Mouse (Mus musculus) stomach, embryonic 15.5 days (tissue): ENCODE results near the gene Tax1bp1. TPM values are rescaled to one million over a fixed set of nuclear protein-coding genes. Genes with fewer than 3 reads are reported as not detected.

ENCODE experiments used
- ATAC-seq: fragments of 200-750 bp; cut with Nextera tagmentation; 2 replicates; pipeline ENCODE4 v1.8.0; 2017; ENCODE audit warnings: low read depth, moderate number of reproducible peaks, moderate TSS enrichment; ENCODE audit not compliant: insufficient read depth, low FRiP score
- H3K27ac ChIP-seq: fragments of 300-500 bp; sonication (generic); 2 replicates; pipeline ENCODE4 v1.5.1; 2015; ENCODE audit warnings: mild to moderate bottlenecking, inconsistent platforms
- H3K27me3 ChIP-seq: fragments of 300-500 bp; sonication (generic); replicated peaks from 2 replicates; pipeline ENCODE4 v1.6.1; 2015; ENCODE audit warnings: inconsistent platforms
- H3K36me3 ChIP-seq: fragments of 300-500 bp; sonication (generic); 2 replicates; pipeline ENCODE4 v1.6.1; 2015; ENCODE audit warnings: inconsistent platforms
- H3K4me1 ChIP-seq: fragments of 300-500 bp; sonication (generic); 2 replicates; pipeline ENCODE4 v1.6.1; 2015; ENCODE audit warnings: inconsistent platforms
- H3K4me2 ChIP-seq: fragments of 300-500 bp; sonication (generic); 2 replicates; pipeline ENCODE4 v1.6.1; 2015; ENCODE audit warnings: mild to moderate bottlenecking, inconsistent platforms
- H3K4me3 ChIP-seq: fragments of 300-500 bp; sonication (generic); replicated peaks from 2 replicates; pipeline ENCODE4 v1.5.1; 2015; ENCODE audit warnings: inconsistent platforms
- H3K9ac ChIP-seq: fragments of 300-500 bp; sonication (generic); 2 replicates; pipeline ENCODE4 v1.6.1; 2015; ENCODE audit warnings: inconsistent platforms
- H3K9me3 ChIP-seq: fragments of 300-500 bp; sonication (generic); 2 replicates; pipeline ENCODE4 v1.6.1; 2016; ENCODE audit warnings: inconsistent platforms
- WGBS: fragments of 180-500 bp; shearing (Covaris S2); methylation state at CpG from one replicate; pipeline ENCODE4 v1.1.7; 2015; 5-methylcytosine and 5-hydroxymethylcytosine counted together
- polyA plus RNA-seq: library from polyadenylated mRNA; unstranded; fragments of >200 nt; fragmentation: Nextera tagmentation; extraction: Ambion mirVana; gene quantifications from 2 replicates; pipeline ENCODE4 v1.2.1, GENCODE M21; 2015

The Tax1bp1 gene
- polyA plus RNA-seq, 1 experiment from 2014 or later, result 139 TPM

DNA sequence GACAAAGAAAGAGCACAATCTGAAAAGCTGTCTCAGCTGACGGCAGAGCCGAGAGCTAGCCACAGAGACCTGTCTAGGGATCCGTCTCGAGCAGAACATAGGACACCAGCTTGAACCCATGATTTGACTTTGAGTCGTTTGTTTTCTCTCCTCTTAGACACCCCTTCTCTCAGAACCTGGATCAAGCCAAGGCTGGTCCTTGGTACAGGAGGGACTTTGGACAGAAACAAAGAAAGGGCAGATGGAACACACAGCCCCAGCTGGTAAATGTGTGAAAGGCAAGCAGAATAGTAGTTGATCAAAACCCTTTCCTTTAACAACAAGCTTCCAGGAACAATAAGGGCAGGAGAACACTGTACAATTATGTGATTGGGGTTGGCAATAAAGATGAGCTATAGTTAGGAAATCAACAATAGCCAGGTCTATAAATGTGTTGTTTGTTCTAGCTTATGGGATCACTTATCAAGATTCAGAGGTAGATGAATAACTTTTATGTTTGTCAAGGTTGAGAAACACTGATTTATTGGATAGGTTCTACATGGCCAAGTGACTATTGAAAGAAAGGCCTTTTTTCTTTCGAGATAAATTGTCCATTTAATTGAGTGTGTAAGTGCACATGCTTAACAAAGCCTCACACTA is 31.6 kb upstream of the Tax1bp1 start:
- H3K4me2 ChIP-seq, result no peak overlapping the region
- no peaks in the 10 kb centered on the region for H3K27me3 ChIP-seq
- no peak overlapping the region for H3K4me3 ChIP-seq
- no peaks in the 10 kb centered on the region for H3K9me3 ChIP-seq
- no peaks in the 10 kb centered on the region for H3K4me1 ChIP-seq
- no peaks in the 10 kb centered on the region for H3K36me3 ChIP-seq
- no peak for ATAC-seq
- WGBS, result 73% methylated on average over 6 of the region's 6 CpGs
- no peak overlapping the region for H3K27ac ChIP-seq
- no peak overlapping the region for H3K9ac ChIP-seq

DNA sequence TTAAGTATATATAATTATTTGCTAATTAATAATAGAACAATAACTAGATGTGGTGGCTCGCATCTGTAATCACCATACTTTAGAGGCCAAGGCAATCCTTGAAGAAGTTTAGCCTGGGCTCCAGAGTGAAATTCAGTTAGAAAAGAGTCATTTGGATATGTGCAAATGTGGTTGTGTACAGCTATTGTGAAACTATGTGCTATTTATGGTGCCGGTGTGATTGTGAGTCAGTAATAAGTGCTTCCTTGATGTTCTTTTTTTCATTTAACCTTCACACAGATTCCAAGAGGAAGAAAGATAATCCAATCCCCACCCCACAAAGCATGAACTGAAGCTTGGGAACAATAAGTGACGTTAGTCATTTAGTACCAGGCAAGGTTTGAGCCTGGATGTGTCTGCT is 30.9 kb upstream of the Tax1bp1 start:
- Histone ChIP-seq H3K4me2 (no peak overlapping the region), H3K9me3 (no peaks in the 10 kb centered on the region), H3K27ac (no peak overlapping the region), H3K27me3 (no peaks in the 10 kb centered on the region), H3K9ac (no peak overlapping the region), H3K4me3 (no peak overlapping the region), H3K36me3 (no peaks in the 10 kb centered on the region), H3K4me1 (no peaks in the 10 kb centered on the region)
- no peak for ATAC-seq
- WGBS, result 85% methylated on average over 3 of the region's 3 CpGs

DNA sequence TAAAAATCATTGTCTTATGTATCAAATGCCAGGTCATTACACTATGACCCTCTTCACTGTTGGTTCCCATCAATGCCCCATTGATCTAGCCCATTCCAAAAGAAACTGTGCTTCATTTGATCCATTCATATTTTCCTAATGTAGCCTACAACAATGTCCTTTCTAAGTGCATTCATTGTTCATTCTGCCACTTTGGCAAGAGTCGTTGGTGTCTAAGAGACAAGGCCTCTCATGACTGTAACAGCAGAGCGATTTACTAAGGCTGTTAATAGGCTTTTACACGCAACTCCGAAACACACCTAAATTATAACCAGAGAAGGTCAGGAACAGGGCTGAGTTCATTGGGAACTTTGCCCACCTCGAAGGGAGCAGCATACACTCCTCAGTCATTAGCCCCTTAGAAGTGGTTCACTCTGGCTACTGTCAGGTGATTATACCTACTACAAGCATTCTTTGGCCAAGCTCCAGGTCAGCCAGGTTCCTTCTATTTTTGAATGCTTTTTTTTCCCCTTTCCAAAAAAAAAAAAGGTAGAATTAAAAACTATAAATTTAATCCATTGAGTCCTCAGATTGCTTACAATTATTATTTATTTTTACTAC is 26.5 kb upstream of the Tax1bp1 start:
- no peak for ATAC-seq
- Histone ChIP-seq H3K4me2 (no peak overlapping the region), H3K4me1 (no peaks in the 10 kb centered on the region), H3K27ac (no peak overlapping the region), H3K9ac (no peak overlapping the region), H3K9me3 (no peaks in the 10 kb centered on the region), H3K27me3 (no peaks in the 10 kb centered on the region), H3K4me3 (no peak overlapping the region), H3K36me3 (no peaks in the 10 kb centered on the region)
- 68% methylated on average over 5 of the region's 5 CpGs for WGBS

DNA sequence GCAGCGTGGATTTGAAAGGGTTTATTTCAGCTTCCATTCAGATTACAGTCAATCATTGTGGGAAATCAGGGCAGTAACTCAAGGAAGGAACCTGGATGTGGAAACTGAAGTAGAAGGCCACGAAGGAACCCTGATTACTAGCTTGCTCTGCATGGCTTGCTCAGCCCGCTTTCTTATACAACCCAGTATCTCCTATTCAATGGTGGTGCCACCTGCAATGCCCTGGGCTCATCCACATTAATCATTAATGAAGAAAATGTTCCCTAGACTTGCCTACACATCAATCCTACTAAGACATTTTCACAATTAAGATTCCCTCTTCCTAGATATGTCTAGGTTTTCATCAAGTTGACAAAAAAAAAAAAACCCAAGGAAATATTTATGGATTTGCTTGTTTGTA is 23.2 kb upstream of the Tax1bp1 start:
- H3K36me3 ChIP-seq, result no peaks in the 10 kb centered on the region
- H3K4me3 ChIP-seq, result no peak overlapping the region
- no peak overlapping the region for H3K4me2 ChIP-seq
- no peak for ATAC-seq
- no peaks in the 10 kb centered on the region for H3K9me3 ChIP-seq
- WGBS, result 80% methylated on average over 3 of the region's 3 CpGs
- H3K27ac ChIP-seq, result no peak overlapping the region
- H3K9ac ChIP-seq, result no peak overlapping the region
- H3K27me3 ChIP-seq, result no peaks in the 10 kb centered on the region
- no peaks in the 10 kb centered on the region for H3K4me1 ChIP-seq

DNA sequence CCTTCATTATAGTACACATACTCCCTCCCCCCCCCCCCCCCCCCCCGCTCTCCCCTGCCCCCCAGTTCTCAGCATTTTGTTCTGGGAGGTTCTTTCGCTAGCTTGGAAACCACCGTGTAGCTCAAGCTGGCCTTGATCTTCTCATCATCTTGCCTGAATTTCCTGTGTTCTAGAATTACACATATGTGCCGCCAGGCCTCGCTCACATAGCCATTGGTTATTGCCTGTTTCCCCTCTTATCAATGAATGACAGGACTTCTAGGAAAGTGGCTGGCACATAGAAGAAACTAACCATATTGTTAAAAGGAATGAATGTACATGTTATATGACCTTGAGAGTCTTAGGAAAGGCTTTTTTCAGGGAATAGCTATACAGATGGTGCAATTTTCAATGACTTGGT is 21.7 kb upstream of the Tax1bp1 start:
- Histone ChIP-seq H3K4me1 (no peaks in the 10 kb centered on the region), H3K9ac (no peak overlapping the region), H3K9me3 (no peaks in the 10 kb centered on the region), H3K4me2 (no peak overlapping the region), H3K36me3 (no peaks in the 10 kb centered on the region), H3K4me3 (no peak overlapping the region), H3K27ac (no peak overlapping the region), H3K27me3 (no peaks in the 10 kb centered on the region)
- ATAC-seq, result no peak
- 81% methylated on average over 4 of the region's 5 CpGs for WGBS

DNA sequence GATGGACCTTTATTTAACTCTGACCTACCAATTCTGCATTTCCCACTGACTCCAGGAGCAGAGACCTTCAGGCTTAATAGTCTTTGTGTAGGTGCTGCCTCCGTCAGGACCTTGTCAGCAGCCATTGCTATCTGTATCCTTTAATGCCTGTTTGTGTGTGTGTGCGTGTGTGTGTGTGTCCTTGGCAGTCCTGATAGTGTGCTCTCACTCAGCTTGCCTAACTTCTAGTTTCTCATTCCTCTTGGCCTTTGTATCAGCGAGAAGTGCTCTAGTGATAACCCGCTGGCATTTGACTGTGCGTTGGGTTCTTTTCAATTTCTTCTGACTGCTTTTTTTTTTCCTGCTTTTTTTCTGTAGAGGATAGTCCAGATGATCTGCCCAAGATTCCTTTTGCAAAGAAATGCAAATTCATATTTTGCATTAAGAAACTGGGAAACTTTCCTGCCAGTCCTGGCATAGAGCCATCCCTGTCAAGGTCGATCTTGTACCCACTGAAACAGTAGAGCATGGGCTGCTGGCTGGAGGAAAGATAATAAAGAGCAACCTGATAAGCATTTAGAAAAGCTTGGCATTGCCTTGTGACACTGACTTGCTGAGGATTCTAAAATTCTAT is 21.0 kb upstream of the Tax1bp1 start:
- Histone ChIP-seq H3K27me3 (no peaks in the 10 kb centered on the region), H3K4me2 (no peak overlapping the region), H3K9me3 (no peaks in the 10 kb centered on the region), H3K4me3 (no peak overlapping the region), H3K9ac (no peak overlapping the region), H3K27ac (no peak overlapping the region), H3K4me1 (no peaks in the 10 kb centered on the region), H3K36me3 (no peaks in the 10 kb centered on the region)
- WGBS, result 82% methylated on average over 6 of the region's 6 CpGs
- no peak for ATAC-seq

DNA sequence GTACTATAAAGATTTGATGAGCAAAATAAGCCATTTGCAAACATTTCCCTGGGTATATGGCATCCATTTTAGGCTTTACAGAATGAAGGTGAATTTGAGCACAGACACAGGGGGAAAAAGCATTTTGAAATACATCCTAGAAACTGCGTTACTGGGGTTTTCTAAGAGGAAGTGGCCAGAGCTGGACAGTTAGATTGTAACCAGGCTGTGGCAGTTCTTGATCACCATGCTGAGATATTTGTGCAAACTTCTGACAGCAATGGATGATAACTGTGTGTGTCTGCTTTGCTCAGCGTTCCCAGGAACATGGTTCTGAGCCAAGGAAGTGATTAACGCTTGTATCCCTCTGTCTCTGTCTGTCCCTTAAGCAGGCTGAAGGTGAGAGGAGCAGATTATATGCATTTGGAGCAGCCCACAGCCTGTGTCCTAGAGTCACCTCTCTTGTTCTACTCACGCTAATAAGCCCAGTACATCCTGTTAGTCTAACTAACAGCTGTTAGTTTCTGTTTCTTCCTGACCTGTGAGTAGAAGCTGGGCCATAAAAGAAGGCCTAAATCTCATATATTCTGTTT is 15.5 kb upstream of the Tax1bp1 start:
- Histone ChIP-seq H3K4me2 (no peak overlapping the region), H3K27me3 (no peaks in the 10 kb centered on the region), H3K9ac (no peak overlapping the region), H3K36me3 (no peaks in the 10 kb centered on the region), H3K4me1 (no peaks in the 10 kb centered on the region), H3K9me3 (no peaks in the 10 kb centered on the region), H3K27ac (no peak overlapping the region), H3K4me3 (no peak overlapping the region)
- ATAC-seq, result no peak
- 36% methylated on average over 4 of the region's 4 CpGs for WGBS

DNA sequence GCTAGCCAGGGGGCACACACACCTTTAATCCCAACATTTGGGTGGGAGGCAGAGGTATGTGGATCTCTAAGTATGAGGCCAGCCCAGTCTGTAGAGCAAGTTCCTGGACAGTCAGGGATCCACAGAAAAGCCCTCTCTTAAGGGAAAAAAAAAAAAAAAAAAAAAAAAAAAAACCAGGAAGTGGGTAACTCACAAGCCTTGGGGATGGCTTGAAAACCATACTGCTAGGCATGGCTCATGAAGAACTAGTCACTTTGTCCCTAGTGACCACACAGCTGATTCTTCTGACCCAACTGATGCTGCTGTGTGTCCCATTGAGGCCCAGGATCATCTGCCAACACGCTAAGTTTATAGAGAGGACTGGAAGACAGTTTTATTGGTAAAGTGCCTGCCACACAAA is 14.5 kb upstream of the Tax1bp1 start:
- Histone ChIP-seq H3K27ac (no peak overlapping the region), H3K9me3 (no peaks in the 10 kb centered on the region), H3K4me1 (no peaks in the 10 kb centered on the region), H3K9ac (no peak overlapping the region), H3K4me2 (no peak overlapping the region), H3K36me3 (no peaks in the 10 kb centered on the region), H3K4me3 (no peak overlapping the region), H3K27me3 (no peaks in the 10 kb centered on the region)
- no peak for ATAC-seq
- 81% methylated on average over 1 of the region's 1 CpGs for WGBS

DNA sequence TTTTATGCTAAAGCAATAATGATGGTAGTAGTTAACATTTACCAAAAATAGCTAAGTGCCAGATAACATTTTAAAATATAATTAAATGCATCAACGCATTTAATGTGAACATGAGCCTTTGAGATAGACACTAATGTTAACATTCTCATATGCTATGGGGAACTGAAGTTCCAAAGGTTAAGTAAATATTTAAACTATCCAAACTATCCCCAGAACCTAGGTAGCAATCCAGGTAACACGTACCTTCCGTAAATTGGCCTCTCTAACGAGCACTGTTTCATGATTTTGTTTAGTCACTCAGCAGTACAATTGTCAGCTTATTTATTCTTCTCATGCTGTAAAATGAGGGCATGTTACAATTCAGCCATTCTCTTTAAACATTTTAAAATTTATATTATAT is 13.6 kb upstream of the Tax1bp1 start:
- Histone ChIP-seq H3K36me3 (no peaks in the 10 kb centered on the region), H3K4me2 (no peak overlapping the region), H3K9ac (no peak overlapping the region), H3K9me3 (no peaks in the 10 kb centered on the region), H3K4me1 (no peaks in the 10 kb centered on the region), H3K27ac (no peak overlapping the region), H3K27me3 (no peaks in the 10 kb centered on the region), H3K4me3 (no peak overlapping the region)
- ATAC-seq, result no peak
- 56% methylated on average over 4 of the region's 4 CpGs for WGBS

DNA sequence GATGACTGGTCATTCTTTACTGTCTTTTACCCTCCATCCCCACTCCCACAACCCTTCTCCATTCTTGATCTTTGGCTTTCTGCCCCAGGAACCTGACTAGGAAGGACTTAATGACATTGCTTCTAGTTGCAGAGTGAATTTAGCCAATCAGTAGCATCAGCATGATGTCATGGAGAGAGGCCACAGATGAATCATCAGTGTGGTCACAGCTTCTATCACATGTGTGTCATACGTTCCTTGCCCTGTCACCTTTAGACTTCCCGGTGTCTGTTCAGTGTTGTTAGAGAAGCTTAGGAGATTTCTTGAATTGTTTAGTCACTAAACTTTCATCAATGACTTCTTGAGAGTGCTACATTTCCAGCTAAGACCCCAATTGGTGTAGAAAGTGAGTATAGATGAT is 10.3 kb upstream of the Tax1bp1 start:
- H3K4me1 ChIP-seq, result no peaks in the 10 kb centered on the region
- H3K4me2 ChIP-seq, result no peak overlapping the region
- ATAC-seq, result no peak
- no peak overlapping the region for H3K4me3 ChIP-seq
- no peak overlapping the region for H3K9ac ChIP-seq
- H3K36me3 ChIP-seq, result no peaks in the 10 kb centered on the region
- H3K9me3 ChIP-seq, result no peaks in the 10 kb centered on the region
- H3K27ac ChIP-seq, result no peak overlapping the region
- no peaks in the 10 kb centered on the region for H3K27me3 ChIP-seq
- 70% methylated on average over 2 of the region's 2 CpGs for WGBS

DNA sequence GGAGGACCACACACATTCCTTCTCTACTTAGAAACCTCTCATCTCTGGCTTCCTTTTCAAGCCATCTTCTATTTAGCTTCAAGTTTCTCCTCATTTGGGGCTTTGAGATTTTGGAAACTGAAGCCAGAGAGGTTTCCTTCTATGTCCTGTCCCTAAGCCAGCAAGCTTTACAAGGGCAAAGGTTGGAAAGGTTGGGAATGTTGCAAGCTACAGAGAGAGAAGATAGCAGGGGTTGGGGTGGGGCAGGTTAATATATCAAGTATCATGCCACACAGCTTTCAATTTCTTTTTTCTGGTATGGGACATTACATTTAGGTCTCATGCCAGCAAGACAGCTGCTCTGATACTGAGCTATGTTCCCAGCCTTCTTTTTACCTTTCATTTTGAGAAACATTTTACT is 8.2 kb upstream of the Tax1bp1 start:
- Histone ChIP-seq H3K4me2 (no peak overlapping the region), H3K9me3 (no peaks in the 10 kb centered on the region), H3K4me3 (no peak overlapping the region), H3K27me3 (no peaks in the 10 kb centered on the region), H3K4me1 (no peaks in the 10 kb centered on the region), H3K9ac (no peak overlapping the region), H3K36me3 (no peaks in the 10 kb centered on the region), H3K27ac (no peak overlapping the region)
- ATAC-seq, result no peak

DNA sequence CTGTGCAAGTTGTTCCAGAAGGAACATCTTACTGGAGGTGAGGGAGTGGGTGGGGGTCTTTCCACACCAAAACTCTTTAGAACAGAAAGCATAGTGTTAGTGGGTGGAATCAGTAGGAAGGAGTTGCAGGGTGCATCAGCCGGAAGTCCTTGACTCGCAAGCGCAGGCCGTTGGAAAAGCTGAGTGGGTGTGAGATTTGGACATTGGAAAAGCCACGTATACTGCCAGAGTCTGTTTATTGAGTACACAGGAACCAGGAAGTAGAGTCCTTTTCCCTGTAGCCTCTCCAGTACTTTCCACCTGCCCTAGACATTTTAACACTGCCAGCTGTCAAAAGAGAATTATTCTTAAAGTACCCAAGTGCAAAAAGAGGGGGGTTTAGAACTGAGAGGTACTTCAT is 5.7 kb upstream of the Tax1bp1 start:
- Histone ChIP-seq H3K9ac (no peak overlapping the region), H3K4me1 (no peaks in the 10 kb centered on the region), H3K9me3 (no peaks in the 10 kb centered on the region), H3K4me2 (no peak overlapping the region), H3K4me3 (no peak overlapping the region), H3K27ac (no peak overlapping the region), H3K27me3 (no peaks in the 10 kb centered on the region), H3K36me3 (no peaks in the 10 kb centered on the region)
- WGBS, result 72% methylated on average over 5 of the region's 5 CpGs
- no peak for ATAC-seq
